Mouse (Mus musculus) layer of hippocampus, postnatal 14 days (tissue): ENCODE results near the gene Aldh3b2. TPM values are rescaled to one million over a fixed set of nuclear protein-coding genes. Genes with fewer than 3 reads are reported as not detected.
A peak's percentile ranks its signal among the peaks of the same experiment; 100 is the strongest.

Experiments used
- DNase-seq, 2 experiments: peaks; one replicate each; pipeline ENCODE4 v3.0.0; 2021 to 2022; ENCODE audit warnings: low spot score in 2 of 2, mixed read lengths in 1 of 2
- long read RNA-seq, 2 experiments: library from polyadenylated mRNA; stranded (forward); transcript quantifications; one replicate each; pipeline ENCODE4 v2.0.0; 2021
- total RNA-seq, 2 experiments: library from RNA; stranded (reverse); gene quantifications; 2 replicates each; pipeline ENCODE4 v1.2.3; 2021

The Aldh3b2 gene
- total RNA-seq, result 1 to 10 TPM in 1 of 2 experiments, under 1 TPM in 1; 0.98 to 1.9 TPM
- long read RNA-seq, experiment 1, partial matches to known transcripts, result 1 of 1 reads
- long read RNA-seq, experiment 1, other reads (novel, unspliced or antisense), result 0 of 1 reads
- long read RNA-seq, experiment 2, partial matches to known transcripts, result 2 of 2 reads
- long read RNA-seq, experiment 2, other reads (novel, unspliced or antisense), result 0 of 2 reads

- DNase-seq, result no peak
These were observed at the start of gene Aldh3b2 for GRCm38 (mm10) chr19:3972229-3972628. Gene Aldh3b2, plus strand, starts transcription at chr19:3972328.

- DNase-seq, result no peak
These were observed 49.3 kb upstream of the Aldh3b2 start for GRCm38 (mm10) chr19:3922661-3923371.

- no peak for DNase-seq
These were observed 48.5 kb upstream of the Aldh3b2 start for GRCm38 (mm10) chr19:3923586-3923985.

GRCm38 (mm10) chr19:3924190-3924589, 47.9 kb upstream of the Aldh3b2 start:
- DNase-seq, result no peak

- DNase-seq, result no peak
These were observed 47.3 kb upstream of the Aldh3b2 start for GRCm38 (mm10) chr19:3924868-3925267.

- no peak for DNase-seq
These were observed 46.3 kb upstream of the Aldh3b2 start for GRCm38 (mm10) chr19:3925859-3926258.

- DNase-seq, result no peak
These were observed 45.8 kb upstream of the Aldh3b2 start for GRCm38 (mm10) chr19:3926279-3926678.

- no peak for DNase-seq
These were observed 45.4 kb upstream of the Aldh3b2 start for GRCm38 (mm10) chr19:3926685-3927084.

- DNase-seq, result no peak
These were observed 44.1 kb upstream of the Aldh3b2 start for GRCm38 (mm10) chr19:3927989-3928388.

- DNase-seq, result no peak
These were observed 43.3 kb upstream of the Aldh3b2 start for GRCm38 (mm10) chr19:3928779-3929178.

- peak; percentile 58 to 60 for DNase-seq
These were observed 42.8 kb upstream of the Aldh3b2 start, which contains the start of gene Aldh3b1 for GRCm38 (mm10) chr19:3929211-3929941. Gene Aldh3b1, minus strand, starts transcription at chr19:3929808.

GRCm38 (mm10) chr19:3930262-3931057, 41.7 kb upstream of the Aldh3b2 start:
- DNase-seq, result no peak

GRCm38 (mm10) chr19:3931716-3932115, 40.4 kb upstream of the Aldh3b2 start:
- DNase-seq, result no peak

- DNase-seq, result peak in 1 of 2 experiments; percentile 46
These were observed 36.9 kb upstream of the Aldh3b2 start, which contains the start of gene Unc93b1 for GRCm38 (mm10) chr19:3935032-3935895. Gene Unc93b1, plus strand, starts transcription at chr19:3935186.

- peak in 1 of 2 experiments; percentile 47 for DNase-seq
These were observed 36.0 kb upstream of the Aldh3b2 start for GRCm38 (mm10) chr19:3935896-3936850.

GRCm38 (mm10) chr19:3942315-3942714, 29.8 kb upstream of the Aldh3b2 start:
- no peak for DNase-seq

GRCm38 (mm10) chr19:3942986-3943735, 29.0 kb upstream of the Aldh3b2 start:
- no peak for DNase-seq

- no peak for DNase-seq
These were observed 26.1 kb upstream of the Aldh3b2 start for GRCm38 (mm10) chr19:3945872-3946564.
